Mouse (Mus musculus) heart, adult 8-10 months (tissue): ENCODE measurements at regions not wholly inside any gene's neighbourhood (a gene's known extent, or its start where the extent isn't known, plus 50 kb on each side); places are given as distances from the start of the nearest gene placed in this dataset. TPM values are rescaled to one million over a fixed set of nuclear protein-coding genes. Genes with fewer than 3 reads are reported as not detected.

ENCODE experiments used
- DNase-seq: peaks from one replicate; pipeline ENCODE4 v3.0.0; 2022; ENCODE audit warnings: low spot score
- microRNA-seq: library from miRNA; unstranded; fragments of <30 nt; microRNA quantifications from one replicate; pipeline ENCODE4 v1.2.0, GENCODE M21; 2022

- DNase-seq, result no peak
These were observed 71.2 kb upstream of the Ccdc85a start for GRCm38 (mm10) chr11:28655169-28655846.

- no peak for DNase-seq
These were observed 65.3 kb upstream of the Ccdc85a start for GRCm38 (mm10) chr11:28649446-28649845.

GRCm38 (mm10) chr11:28648916-28649315 lies 64.8 kb upstream of the Ccdc85a start:
- no peak for DNase-seq

GRCm38 (mm10) chr11:28639081-28639480 lies 55.0 kb upstream of the Ccdc85a start:
- DNase-seq, result no peak

GRCm38 (mm10) chr11:28636752-28637151 lies 52.6 kb upstream of the Ccdc85a start:
- DNase-seq, result no peak

Small RNA genes lying in the stretch of these regions (microRNA-seq; reads per million reads assigned to microRNA genes)
- gene Mir216a, result not detected
- not detected for gene Mir216b
- not detected for gene Mir216c
- gene Mir217, result 1.1 reads per million
